Mouse (Mus musculus) liver (tissue): ENCODE measurements at regions not wholly inside any gene's neighbourhood (a gene's known extent, or its start where the extent isn't known, plus 50 kb on each side); places are given as distances from the start of the nearest gene placed in this dataset.
A peak's percentile ranks its signal among the peaks of the same experiment; 100 is the strongest.

Source experiments
- DNase-seq: peaks from one replicate; pipeline ENCODE4 v3.0.0-alpha.2; 2020; ENCODE audit warnings: mixed read lengths

- no peak for DNase-seq
Observed at GRCm38 (mm10) chr9:87965103-87965780, 234.2 kb upstream of the Tbx18 start.

DNA sequence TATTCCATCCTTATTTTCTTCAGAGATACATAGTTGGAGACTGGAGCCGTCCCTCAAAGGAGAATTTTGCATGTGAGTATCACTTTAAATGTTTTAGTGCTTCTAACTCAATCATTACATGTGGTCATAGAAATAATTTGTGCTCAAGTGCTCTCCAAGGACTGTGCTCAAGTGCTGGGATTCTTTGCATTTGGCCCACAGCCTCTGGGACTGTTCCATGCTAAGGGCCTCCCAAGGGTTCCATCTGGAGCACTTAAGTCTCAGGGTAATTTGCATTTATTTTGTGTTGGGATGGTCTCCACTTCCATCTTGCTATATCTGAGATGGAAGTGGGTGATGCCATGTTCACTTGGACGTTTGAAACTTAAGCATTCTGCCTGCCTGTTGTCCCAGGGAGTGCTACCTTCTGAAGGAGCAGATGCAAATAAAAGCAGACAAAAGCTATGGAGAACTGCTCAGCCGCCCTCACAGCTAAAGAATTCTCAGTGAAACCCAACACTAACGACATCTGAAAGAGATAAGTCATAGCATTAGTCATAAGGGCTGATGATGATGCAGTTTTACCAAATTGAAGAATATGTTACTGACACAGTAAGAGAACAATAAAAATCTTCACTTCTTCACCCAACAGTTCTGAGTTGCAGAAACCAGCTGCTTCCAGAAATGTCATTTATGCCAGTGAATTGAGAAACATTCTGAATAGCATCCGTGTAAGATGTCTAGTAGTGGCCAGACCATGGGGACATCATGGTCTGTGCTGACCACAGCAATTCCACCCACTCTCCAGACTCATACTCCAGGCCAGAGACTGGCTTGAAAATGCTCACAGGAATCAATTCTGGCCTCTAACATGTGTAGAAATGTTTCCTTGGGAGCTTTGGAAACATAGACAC is 237.4 kb upstream of the Tbx18 start:
- DNase-seq = no peak

DNA sequence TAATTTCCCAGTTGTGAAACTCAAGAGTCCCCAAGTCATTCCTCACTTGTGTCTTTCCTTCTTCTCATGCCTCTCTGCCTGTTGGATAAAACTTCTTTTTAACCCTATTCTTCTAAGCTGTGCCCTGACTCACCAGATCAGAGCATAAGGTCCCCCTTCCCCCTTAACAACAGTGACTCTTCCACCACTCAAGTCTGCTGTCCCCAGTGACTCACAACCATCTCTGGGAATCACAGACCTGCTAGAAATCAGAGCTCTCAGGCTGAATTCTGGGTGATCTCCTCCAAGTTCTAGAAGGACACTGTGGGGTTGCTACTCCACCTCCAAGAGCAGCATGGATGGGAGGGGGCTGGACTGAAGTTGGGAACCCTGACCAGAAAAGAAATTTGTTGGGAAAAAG is 239.5 kb upstream of the Tbx18 start:
- DNase-seq = no peak

- DNase-seq = no peak
Observed at GRCm38 (mm10) chr9:87971791-87972190, 240.7 kb upstream of the Tbx18 start.

DNA sequence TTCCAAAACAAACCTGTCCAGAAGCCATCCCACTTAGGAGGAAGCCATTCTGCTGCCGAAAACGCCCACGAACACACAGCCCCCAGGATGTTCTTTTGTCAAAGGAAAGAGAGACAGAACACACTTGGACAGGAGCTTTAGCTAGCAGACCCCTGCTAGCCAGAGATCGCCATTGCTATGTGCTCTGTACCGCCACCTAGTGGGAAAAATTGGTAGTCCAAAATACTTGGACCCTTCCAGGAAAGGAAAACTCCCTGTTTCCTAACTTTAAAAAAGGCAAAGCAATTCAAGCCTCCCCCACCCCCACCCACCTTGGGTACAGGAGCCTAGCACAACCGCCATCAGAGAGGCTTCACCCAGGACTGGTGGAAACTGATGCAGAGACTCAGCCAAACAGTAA is 242.5 kb upstream of the Tbx18 start:
- no peak for DNase-seq

DNA sequence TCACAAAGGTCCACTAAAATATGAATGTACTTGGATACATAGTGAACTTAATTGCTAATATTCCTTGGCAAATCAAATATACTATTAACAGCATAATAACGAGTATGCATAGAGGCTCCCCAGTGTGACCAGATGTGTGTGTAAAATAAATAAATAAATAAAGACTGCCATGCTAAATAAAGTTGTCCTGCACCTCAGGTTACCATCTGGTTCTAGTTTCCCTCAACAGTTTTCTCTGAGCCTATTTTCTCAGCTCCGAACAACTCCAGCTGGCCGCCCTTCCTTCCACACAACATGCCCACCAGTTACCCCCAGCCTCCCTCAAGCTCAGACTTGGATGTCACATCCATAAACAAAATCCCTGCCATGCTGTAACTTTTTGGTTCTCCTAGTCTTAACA is 253.8 kb upstream of the Tbx18 start:
- DNase-seq = no peak

DNA sequence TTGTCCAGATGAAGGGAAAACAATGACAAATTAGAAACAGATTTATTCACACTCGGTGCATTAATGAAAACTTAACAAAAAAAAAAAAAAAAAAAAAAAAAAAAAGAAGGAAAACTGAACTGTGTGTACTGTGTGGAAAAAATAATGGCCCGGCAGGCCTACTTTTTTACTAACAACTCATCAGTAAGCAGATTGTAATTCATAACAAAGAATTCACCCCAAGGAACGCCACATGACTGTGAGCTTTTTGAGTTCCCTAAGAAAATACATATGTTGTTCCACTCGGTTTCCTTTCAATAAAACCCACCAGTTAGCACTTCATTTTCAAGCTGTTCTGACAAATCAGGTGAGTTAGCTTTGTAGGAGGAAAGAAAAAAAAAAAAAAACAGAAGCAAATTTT is 254.4 kb upstream of the Tbx18 start:
- no peak for DNase-seq

GRCm38 (mm10) chr9:88005945-88006700 is 275.1 kb upstream of the Tbx18 start:
- DNase-seq = no peak

DNA sequence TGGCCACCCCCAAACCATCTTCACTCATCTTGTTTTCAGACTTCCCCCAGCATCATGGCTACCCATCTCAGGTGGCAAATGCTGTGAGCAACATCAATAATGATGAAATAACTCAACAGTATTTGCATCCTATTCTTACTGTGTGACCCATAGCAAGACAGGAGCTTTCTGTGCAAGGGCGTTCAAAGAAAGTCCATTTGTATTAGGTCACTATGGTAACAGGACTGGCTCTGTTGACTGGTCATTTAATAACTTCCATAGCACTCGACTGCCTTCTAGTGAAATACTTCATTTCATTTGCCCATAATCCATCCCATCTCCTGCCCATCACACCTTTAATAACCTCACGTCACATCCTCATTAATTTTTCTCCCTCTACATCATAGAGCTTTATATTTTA is 292.7 kb upstream of the Tbx18 start:
- DNase-seq = no peak

DNA sequence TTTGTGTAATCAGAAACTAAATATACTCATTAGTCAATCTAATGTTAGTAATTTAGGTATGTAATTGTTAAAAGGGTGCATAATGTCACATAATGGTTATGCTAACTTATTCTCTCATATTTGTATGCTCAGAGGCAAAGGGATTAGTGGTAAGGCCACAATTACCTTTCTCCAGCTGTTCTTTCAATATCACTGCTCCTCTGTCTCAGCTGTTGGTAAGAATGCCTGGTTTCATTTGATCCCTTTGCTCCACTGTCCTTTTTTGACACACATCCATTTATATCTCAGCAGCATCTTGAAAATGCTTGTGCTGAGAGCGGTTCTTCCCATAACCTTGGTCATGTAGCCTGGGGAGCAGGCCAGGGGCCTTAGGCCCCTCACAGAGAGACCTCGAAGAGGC is 294.9 kb upstream of the Tbx18 start:
- DNase-seq = no peak

GRCm38 (mm10) chr9:88030509-88031148 is 296.4 kb upstream of the Nt5e start:
- DNase-seq = no peak

DNA sequence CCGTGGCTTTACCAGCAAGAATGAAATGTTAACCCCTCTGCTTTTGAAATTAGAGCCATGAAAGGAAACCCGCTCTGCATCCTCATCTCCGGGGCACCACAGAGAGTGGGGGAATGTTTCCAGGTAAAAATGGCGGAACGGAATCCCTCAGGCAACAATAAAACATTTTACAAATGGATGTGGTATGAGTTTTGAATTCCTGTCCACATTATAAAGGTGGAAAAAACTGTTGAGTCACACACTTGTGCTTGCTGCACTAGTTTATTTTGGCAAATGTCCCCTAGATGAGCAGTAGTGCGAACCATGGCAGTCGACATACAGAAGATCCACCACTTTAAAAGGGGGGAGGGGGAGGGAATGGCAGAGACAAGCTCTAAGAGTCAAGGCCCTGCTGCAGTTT is 289.4 kb upstream of the Nt5e start:
- no peak for DNase-seq

DNA sequence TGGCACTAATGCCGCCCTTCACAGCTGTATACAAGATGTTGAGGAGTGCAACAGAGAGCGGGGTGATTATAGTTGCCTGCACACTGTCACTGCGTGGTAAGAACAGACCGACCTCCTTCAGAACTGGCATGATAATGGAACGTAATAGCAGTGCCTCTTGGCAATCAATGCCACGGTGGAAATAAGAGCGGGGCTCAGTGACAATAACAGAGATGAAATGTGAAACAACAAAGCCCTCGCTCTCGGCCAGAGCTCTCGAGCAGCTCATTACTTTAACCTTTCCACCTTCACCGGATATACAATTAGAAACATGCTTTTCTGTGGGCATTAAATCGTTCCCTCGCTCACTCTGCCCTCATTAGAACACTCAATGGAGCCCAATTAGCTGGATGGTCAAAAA is 277.7 kb upstream of the Nt5e start:
- no peak for DNase-seq

DNA sequence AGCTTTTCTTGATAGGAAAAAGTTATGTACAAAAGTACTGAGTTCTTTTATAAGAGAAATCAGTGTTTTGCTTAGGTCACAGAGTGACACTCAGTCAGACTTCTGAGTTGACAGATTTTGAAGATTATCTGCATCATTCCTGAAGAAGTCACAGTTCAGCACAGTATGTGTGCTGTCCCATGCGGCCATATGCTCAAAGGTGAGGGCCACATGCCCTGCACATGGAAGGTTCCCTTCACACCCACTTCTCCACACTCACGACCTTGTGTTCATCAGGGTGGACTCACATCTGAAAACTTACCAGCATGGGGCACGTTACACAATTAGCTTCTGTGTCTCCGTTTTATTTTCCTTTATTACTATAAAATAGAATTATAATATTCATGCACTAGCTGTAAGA is 277.2 kb upstream of the Nt5e start:
- DNase-seq = no peak

GRCm38 (mm10) chr9:88058551-88058950 is 268.4 kb upstream of the Nt5e start:
- DNase-seq = no peak

DNA sequence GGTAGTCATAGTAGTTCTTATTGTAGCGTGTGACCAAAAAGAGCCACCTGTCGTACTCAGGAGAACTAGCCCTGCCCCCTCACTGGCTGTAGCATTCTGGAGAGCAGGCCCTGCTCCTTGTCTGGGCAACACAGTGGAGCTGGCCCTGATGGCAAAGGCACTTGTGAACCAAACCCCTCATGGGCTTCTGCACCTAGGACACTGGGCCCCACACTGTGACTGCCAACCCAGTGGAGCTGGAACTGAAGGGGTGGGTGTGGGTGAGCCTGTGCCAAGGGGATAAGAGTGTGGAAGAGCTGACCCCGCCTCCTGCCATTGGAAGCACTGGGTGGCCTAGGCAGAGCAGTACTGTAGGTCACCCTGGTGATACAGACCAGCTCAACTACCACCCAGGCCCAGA is 268.0 kb upstream of the Nt5e start:
- DNase-seq = no peak

DNA sequence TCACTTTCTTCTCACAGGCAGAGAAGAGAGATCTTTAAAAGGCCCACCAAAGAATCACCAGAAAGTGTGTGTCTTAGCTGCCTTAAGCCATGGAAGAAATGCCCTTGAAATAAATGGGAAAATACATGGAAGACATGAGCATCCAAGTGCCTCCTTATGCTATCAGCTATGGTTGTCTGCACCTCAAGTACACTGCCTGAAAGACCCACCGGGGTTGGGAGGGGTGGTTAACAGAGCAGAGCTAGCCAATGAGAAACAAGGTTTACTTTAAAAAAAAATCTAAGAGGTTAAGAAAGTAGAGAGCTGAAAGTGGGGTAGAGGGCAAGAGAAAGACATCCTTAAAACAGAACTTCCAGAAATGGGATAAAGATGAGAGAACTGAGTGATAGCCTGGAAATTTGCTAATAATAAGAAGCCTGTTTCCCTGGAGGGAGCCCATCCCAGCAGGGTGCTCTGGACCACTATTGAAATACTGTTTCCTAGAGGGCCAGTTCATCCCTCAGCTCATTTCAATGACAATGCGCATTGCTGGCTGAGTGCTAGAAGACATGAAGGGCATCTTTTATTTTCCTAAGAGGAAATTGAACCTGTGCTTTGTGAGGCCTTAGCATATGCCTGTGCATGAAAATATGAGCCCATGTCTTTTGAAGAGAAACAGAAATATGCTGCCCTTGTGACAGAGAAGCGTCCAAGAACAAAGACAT is 262.9 kb upstream of the Nt5e start:
- no peak for DNase-seq

DNA sequence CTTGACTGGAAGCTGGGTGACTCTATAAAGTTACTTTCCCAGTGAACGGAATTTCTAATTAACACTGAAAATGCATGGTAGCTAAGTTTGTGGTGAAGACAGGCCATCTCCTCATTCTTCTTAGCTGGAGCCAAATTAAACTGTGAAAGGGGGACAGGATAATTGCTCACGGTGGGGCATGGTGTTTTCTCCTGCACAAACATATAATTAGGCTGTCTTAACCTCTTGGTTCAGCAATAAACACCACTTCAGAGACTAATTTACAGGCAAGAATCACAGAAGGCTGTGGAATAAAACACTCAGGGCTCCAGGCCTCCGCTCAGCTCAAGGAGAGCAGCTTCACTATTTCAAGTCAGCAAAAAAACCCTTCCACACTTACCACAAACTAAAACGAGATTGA is 261.9 kb upstream of the Nt5e start:
- no peak for DNase-seq

DNA sequence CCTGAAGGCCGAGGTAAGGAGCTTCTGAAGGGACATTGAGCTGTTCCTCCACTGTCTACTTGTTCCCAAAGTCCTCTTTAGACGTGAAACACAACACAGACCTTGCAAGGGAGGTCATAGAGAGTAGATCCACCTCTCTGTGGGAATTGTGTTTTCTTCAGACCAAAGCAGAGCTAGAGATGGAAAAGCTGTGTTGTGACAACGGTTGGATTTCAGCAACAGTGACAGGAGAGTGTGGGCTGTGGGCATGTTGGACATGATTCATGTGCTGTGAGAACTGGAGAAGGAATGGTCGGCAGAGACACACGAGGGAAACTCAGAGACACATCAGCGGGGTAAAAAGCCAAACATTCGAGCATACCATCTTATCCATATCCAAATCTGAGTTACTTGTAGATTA is 261.2 kb upstream of the Nt5e start:
- DNase-seq = no peak

DNA sequence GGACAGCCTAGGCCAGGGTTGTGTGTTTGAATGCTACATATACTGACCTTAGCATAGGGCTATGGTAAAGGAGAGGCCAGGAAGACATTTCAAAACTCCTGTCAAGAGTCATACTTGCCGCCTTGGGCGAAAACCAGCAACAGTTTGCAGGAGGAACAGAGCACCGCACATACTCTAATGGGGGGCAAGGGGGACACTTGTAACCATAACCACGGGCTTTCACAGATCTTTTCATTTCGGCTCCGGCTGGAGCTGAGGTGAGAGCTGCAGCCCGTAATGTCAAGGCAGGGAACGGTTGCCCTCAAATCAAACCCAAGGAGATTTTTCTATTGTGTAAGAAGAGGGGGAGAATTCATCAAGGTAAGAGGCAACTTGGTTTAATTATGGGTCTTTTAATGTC is 258.7 kb upstream of the Nt5e start:
- no peak for DNase-seq

GRCm38 (mm10) chr9:88068881-88069304 is 258.1 kb upstream of the Nt5e start:
- no peak for DNase-seq

DNA sequence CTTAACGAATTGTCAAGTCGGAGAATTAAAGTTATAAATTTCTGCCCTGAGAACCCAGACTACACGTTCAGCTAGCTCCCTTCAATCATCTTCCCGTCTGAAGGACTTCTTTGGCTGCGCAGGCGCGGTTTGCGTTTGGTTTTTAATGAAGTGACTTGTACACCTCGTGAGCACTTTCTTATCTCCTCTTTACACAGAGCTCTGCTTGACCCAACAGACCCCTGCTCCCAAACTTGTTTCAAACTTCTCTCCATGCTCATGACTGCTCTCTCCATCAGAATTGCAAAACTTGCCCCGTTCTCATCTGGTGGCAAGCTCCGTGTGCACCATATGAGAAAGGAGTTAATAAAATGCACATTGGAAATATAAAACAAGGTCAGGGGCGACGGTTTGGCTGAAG is 257.2 kb upstream of the Nt5e start:
- no peak for DNase-seq

DNA sequence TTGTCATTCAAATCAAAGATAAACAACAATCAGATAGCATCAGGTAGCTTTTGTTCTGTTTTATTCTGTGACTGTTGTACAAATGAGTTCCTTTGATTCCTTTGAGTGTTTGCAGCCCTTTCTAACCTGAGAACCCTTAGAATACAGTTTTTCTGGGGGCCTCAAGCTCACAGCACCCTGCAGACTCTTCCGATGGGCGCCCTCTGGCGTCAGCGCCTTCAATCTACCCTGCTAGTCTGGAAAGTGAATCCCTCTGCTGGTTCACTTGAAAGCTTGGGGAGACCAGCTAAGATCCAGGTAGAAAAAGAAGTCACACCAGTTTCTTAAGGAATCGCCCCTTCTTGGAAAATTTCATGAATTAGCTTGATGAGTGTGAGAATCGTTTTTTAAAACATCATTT is 253.8 kb upstream of the Nt5e start:
- peak; percentile 39 for DNase-seq
